Mouse (Mus musculus) hindbrain, embryonic 10.5 days (tissue): ENCODE results near the gene Siah2. TPM values are rescaled to one million over a fixed set of nuclear protein-coding genes. Genes with fewer than 3 reads are reported as not detected.

Source experiments
- DNase-seq: peaks from one replicate; pipeline ENCODE4 v3.0.0-alpha.2; 2017; ENCODE audit warnings: low spot score
- H3K27ac ChIP-seq: fragments of 300-500 bp; sonication (generic); 2 replicates; pipeline ENCODE4 v1.5.1; 2016; ENCODE audit warnings: mild to moderate bottlenecking, moderate library complexity
- H3K27me3 ChIP-seq: fragments of 300-500 bp; sonication (generic); 2 replicates; pipeline ENCODE4 v1.6.1; 2016; ENCODE audit warnings: mild to moderate bottlenecking; ENCODE audit not compliant: poor library complexity, insufficient read depth, severe bottlenecking
- H3K36me3 ChIP-seq: fragments of 300-500 bp; sonication (generic); 2 replicates; pipeline ENCODE4 v1.6.1; 2016; ENCODE audit warnings: mild to moderate bottlenecking, moderate library complexity
- H3K4me1 ChIP-seq: fragments of 300-500 bp; sonication (generic); replicated peaks from 2 replicates; pipeline ENCODE4 v1.6.1; 2016; ENCODE audit warnings: mild to moderate bottlenecking
- H3K4me3 ChIP-seq: fragments of 300-500 bp; sonication (generic); 2 replicates; pipeline ENCODE4 v1.5.1; 2016; ENCODE audit warnings: mild to moderate bottlenecking, moderate library complexity
- H3K9me3 ChIP-seq: fragments of 300-500 bp; sonication (generic); 2 replicates; pipeline ENCODE4 v1.6.1; 2016; ENCODE audit warnings: mild to moderate bottlenecking, moderate library complexity
- WGBS: fragments of 180-500 bp; shearing (Covaris S2); methylation state at CpG from one replicate; pipeline ENCODE4 v1.1.7; 2016; 5-methylcytosine and 5-hydroxymethylcytosine counted together
- polyA plus RNA-seq: library from polyadenylated mRNA; unstranded; fragments of >200 nt; fragmentation: Nextera tagmentation; extraction: Ambion mirVana; gene quantifications from 2 replicates; pipeline ENCODE4 v1.2.1, GENCODE M21; 2016

Siah2 gene
- polyA plus RNA-seq, 1 experiment from 2014 or later = 3.3 TPM

GRCm38 (mm10) chr3:58714767-58715166, 22.6 kb upstream of the Siah2 start:
- Histone ChIP-seq H3K27ac (no peak overlapping the region), H3K4me1 (peaks cover 6% of the 10 kb centered on the region; the same call in 1 of the 2 replicates), H3K4me3 (no peak overlapping the region), H3K27me3 (no peaks in the 10 kb centered on the region), H3K36me3 (no peaks in the 10 kb centered on the region), H3K9me3 (peaks cover 9% of the 10 kb centered on the region)
- 71% methylated on average over 2 of the region's 2 CpGs for WGBS
- DNase-seq = no peak

DNA sequence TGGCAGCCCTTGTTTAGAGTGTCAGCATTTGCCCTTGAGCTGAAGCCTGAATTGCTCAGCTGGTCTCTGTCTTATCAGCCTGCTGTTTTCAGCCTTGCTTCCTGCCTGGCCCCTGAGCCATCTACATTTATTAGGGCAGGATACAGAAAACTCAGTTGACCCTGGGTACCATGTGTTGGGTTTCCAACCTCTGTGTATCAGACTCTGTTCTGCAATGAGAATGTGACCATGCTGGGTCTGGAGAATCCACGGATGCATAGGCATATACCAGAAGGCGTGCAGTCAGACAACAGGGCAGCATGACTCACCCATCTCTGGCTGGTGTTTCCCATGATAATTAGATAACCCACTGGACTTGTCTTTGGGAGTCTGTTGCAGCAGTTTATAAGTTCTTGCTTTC, 21.8 kb upstream of the Siah2 start:
- WGBS = 80% methylated on average over 2 of the region's 2 CpGs
- Histone ChIP-seq H3K4me3 (no peak overlapping the region), H3K27ac (no peak overlapping the region), H3K9me3 (peaks cover 9% of the 10 kb centered on the region), H3K27me3 (no peaks in the 10 kb centered on the region), H3K4me1 (peaks cover under 1% of the 10 kb centered on the region; the same call in 1 of the 2 replicates), H3K36me3 (no peaks in the 10 kb centered on the region)
- DNase-seq = no peak

DNA sequence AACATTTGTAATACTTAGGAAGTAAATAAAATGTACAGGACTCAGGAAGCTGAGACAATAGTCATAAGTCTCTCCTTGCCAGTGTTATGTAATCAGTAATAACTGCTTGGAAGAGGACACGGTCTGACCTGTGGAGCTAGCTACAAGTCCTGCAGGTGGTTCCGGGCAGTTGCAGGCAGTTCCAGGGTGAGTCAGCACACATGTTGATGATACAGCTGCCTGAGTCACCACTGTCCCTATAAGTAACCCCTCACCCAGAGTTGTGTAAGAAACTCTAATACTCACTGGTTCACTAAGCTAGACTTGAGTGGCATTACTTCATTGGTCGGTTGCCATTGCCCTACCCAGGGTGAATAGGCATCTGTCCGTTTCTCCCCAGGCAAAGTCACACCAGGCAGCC, 21.0 kb upstream of the Siah2 start:
- Histone ChIP-seq H3K27ac (no peak overlapping the region), H3K27me3 (no peaks in the 10 kb centered on the region), H3K4me3 (no peak overlapping the region), H3K9me3 (peaks cover 9% of the 10 kb centered on the region), H3K36me3 (no peaks in the 10 kb centered on the region), H3K4me1 (no peaks in the 10 kb centered on the region)
- DNase-seq = no peak
- 94% methylated on average over 4 of the region's 4 CpGs for WGBS

GRCm38 (mm10) chr3:58704547-58704946, 12.3 kb upstream of the Siah2 start:
- Histone ChIP-seq H3K27me3 (no peaks in the 10 kb centered on the region), H3K27ac (no peak overlapping the region), H3K9me3 (no peaks in the 10 kb centered on the region), H3K4me1 (no peaks in the 10 kb centered on the region), H3K36me3 (no peaks in the 10 kb centered on the region), H3K4me3 (no peak overlapping the region)
- no peak for DNase-seq
- 83% methylated on average over 4 of the region's 4 CpGs for WGBS

GRCm38 (mm10) chr3:58703748-58704147, 11.5 kb upstream of the Siah2 start:
- Histone ChIP-seq H3K36me3 (no peaks in the 10 kb centered on the region), H3K27ac (no peak overlapping the region), H3K4me1 (no peaks in the 10 kb centered on the region), H3K27me3 (no peaks in the 10 kb centered on the region), H3K4me3 (no peak overlapping the region), H3K9me3 (no peaks in the 10 kb centered on the region)
- no peak for DNase-seq
- 88% methylated on average over 9 of the region's 9 CpGs for WGBS

DNA sequence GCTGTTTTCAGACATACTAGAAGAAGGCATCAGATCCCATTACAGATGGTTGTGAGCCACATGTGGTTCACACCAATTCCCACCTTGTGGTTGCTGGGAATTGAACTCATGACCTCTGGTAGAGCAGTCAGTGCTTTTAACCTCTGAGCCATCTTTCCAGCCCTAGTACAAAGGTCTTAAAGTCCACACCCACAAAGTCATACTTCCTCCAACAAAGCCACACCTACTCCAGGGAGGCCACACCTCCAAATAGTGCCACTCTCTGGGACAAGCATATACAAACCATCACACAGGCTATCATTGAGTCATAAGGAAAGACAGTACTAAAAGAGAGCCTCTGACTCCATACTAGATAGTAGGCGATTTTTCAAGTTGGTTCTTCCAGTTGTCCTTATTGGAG, 10.1 kb upstream of the Siah2 start:
- Histone ChIP-seq H3K36me3 (no peaks in the 10 kb centered on the region), H3K4me1 (no peaks in the 10 kb centered on the region), H3K27me3 (no peaks in the 10 kb centered on the region), H3K4me3 (no peak overlapping the region), H3K9me3 (no peaks in the 10 kb centered on the region), H3K27ac (no peak overlapping the region)
- DNase-seq = no peak
- WGBS = 92% methylated on average over 1 of the region's 1 CpGs

- DNase-seq = no peak
- H3K4me3 ChIP-seq = no peak overlapping the region
- peaks cover 3% of the 10 kb centered on the region; the same call in 1 of the 2 replicates for H3K27me3 ChIP-seq
- H3K27ac ChIP-seq = no peak overlapping the region
- no peaks in the 10 kb centered on the region for H3K9me3 ChIP-seq
- H3K36me3 ChIP-seq = no peaks in the 10 kb centered on the region
- no peaks in the 10 kb centered on the region for H3K4me1 ChIP-seq
- WGBS = 78% methylated on average over 1 of the region's 1 CpGs
These were observed 9.2 kb upstream of the Siah2 start for GRCm38 (mm10) chr3:58701441-58701840.

GRCm38 (mm10) chr3:58697926-58698325, 5.7 kb upstream of the Siah2 start:
- 90% methylated on average over 4 of the region's 4 CpGs for WGBS
- Histone ChIP-seq H3K9me3 (no peaks in the 10 kb centered on the region), H3K27me3 (peaks cover 30% of the 10 kb centered on the region), H3K27ac (no peak overlapping the region), H3K36me3 (no peaks in the 10 kb centered on the region), H3K4me1 (peaks cover under 1% of the 10 kb centered on the region; the same call in 1 of the 2 replicates), H3K4me3 (no peak overlapping the region)
- no peak for DNase-seq

DNA sequence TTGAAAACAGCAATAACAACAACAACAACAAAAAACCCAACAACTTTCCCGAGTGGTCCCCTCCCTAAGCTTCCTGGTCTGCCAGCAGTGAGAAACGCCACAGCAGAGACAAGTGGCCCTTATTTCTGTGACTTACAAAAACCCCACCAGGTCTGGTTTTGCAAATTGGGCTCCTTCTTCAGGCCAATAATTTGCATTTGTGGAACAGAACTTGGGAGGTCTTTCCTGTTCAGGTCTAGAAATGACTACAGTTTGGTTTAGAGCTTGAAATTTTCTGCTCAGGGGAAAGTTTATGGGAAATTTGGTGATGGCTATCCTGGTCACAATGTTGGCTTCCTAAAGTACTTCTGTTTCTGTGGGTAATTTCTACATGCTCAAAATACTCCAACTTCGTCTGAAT, 4.6 kb upstream of the Siah2 start:
- Histone ChIP-seq H3K9me3 (no peaks in the 10 kb centered on the region), H3K27me3 (peaks cover 33% of the 10 kb centered on the region), H3K36me3 (no peaks in the 10 kb centered on the region), H3K27ac (no peak overlapping the region), H3K4me1 (peaks cover 9% of the 10 kb centered on the region; the same call in 1 of the 2 replicates), H3K4me3 (no peak overlapping the region)
- 64% methylated on average over 3 of the region's 3 CpGs for WGBS
- DNase-seq = no peak

- Histone ChIP-seq H3K27ac (no peak overlapping the region), H3K36me3 (no peaks in the 10 kb centered on the region), H3K4me1 (peaks cover 22% of the 10 kb centered on the region), H3K4me3 (no peak overlapping the region), H3K9me3 (no peaks in the 10 kb centered on the region), H3K27me3 (peaks cover 33% of the 10 kb centered on the region)
- 60% methylated on average over 7 of the region's 7 CpGs for WGBS
- no peak for DNase-seq
These were observed 3.3 kb upstream of the Siah2 start for GRCm38 (mm10) chr3:58695507-58695906.

DNA sequence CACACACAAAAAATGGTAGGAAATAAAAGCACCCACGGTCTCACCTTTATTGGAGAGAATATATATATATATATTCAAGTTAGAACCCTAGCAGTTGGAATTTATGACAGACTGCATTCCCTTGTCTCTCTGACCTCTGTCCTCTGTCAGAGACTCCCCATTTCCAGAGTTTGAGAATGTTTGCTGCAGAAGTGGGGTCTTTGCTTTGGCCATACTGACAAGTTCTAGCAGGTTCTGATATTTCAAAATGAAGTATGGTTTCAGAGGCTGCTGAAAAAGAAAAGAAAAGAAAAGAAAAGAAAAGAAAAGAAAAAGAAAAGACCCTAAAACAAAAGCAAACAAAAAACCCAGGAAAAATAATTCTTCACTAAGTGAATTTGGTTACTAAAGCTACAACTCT, 2.8 kb upstream of the Siah2 start:
- Histone ChIP-seq H3K27me3 (peaks cover 37% of the 10 kb centered on the region), H3K4me1 (peaks cover 26% of the 10 kb centered on the region), H3K36me3 (no peaks in the 10 kb centered on the region), H3K27ac (no peak overlapping the region), H3K4me3 (no peak overlapping the region), H3K9me3 (no peaks in the 10 kb centered on the region)
- 88% methylated on average over 1 of the region's 1 CpGs for WGBS
- no peak for DNase-seq

GRCm38 (mm10) chr3:58693331-58693730, 1.1 kb upstream of the Siah2 start:
- peaks cover 47% of the 10 kb centered on the region for H3K27me3 ChIP-seq
- no peak for DNase-seq
- WGBS = 89% methylated on average over 7 of the region's 7 CpGs
- H3K4me1 ChIP-seq = peaks cover 27% of the 10 kb centered on the region
- no peaks in the 10 kb centered on the region for H3K9me3 ChIP-seq
- no peak overlapping the region for H3K27ac ChIP-seq
- no peaks in the 10 kb centered on the region for H3K36me3 ChIP-seq
- H3K4me3 ChIP-seq = no peak overlapping the region

DNA sequence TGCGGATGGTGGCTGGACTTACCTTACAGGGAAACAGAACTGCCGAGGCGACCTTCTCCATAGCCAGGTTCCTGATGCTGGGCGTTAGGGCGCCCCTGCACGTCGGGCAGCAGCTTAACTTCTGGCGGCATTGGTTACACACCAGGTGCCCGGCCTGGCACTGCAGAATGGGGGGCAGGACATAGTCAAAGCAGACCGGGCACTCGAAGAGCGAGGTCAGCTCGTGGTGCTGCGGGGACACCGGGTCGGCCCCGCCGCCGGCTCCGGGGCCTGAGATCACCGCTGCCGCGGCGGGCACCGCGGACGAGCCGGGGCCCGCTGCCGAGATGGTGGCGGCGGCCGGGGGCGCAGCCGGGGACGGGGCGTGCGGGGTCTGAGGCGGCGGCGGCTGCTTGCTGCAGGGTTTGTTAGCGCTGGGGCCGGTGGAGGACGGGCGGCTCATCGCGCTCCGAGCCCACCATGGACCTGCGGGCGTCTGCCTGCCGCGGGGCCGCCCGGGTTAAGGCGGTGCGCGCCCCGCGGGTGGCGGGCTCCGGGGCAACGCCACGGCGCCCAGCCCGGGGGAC, 743 bp downstream of the Siah2 start:
- Histone ChIP-seq H3K9me3 (no peaks in the 10 kb centered on the region), H3K36me3 (no peaks in the 10 kb centered on the region), H3K27me3 (peaks cover 44% of the 10 kb centered on the region), H3K4me1 (peaks cover 27% of the 10 kb centered on the region), H3K27ac (peak overlapping the region; percentile 89), H3K4me3 (peak overlapping the region; percentile 80)
- under 1% methylated on average over 65 of the region's 65 CpGs for WGBS
- DNase-seq = peak; percentile 64
